ENCODE assay signal across 8 mouse cellular contexts in genomic region chr17:83322621-83323335, GRCm38 (mm10). TPM values are rescaled to one million over a fixed set of nuclear protein-coding genes. Genes with fewer than 3 reads are reported as not detected.
A peak's percentile ranks its signal among the peaks of the same experiment; 100 is the strongest.
DNase-seq lines count a peak whose midpoint lies in the region; ATAC-seq and TF ChIP-seq lines count a peak whose summit lies in the region.

No protein-coding gene starts in this region.

- H3K9ac ChIP-seq in hindbrain, embryonic 11.5 days (ENCODE audit: low read depth, low read length): peak overlapping the region; percentile 53
- H3K9ac ChIP-seq in lung, postnatal 0 days (replicated peaks; ENCODE audit: low read depth): peak overlapping the region; percentile 32

- no peak for ATAC-seq in hindbrain, embryonic 11.5 days (ENCODE audit: low FRiP score)
- ATAC-seq in lung, postnatal 0 days: peak; percentile 60

- TF ChIP-seq CTCF in lung, postnatal 0 days (IDR thresholded peaks at IDR 0.05): no peak

- H3K4me1 ChIP-seq in hindbrain, embryonic 11.5 days (replicated peaks; ENCODE audit: control insufficient read depth, insufficient read depth, low read length): no peaks in the 10 kb centered on the region; the same call in 1 of the 2 replicates
- H3K4me1 ChIP-seq in lung, postnatal 0 days (ENCODE audit: insufficient read depth, low read depth, low read length): peaks cover 15% of the 10 kb centered on the region; the same call in 1 of the 2 replicates

- no peaks in the 10 kb centered on the region for H3K36me3 ChIP-seq in hindbrain, embryonic 11.5 days (ENCODE audit: control insufficient read depth, insufficient read depth, low read length)
- H3K36me3 ChIP-seq in lung, postnatal 0 days (ENCODE audit: insufficient read depth, low read length): no peaks in the 10 kb centered on the region

- H3K9me3 ChIP-seq in hindbrain, embryonic 11.5 days (ENCODE audit: control insufficient read depth, low read length): no peaks in the 10 kb centered on the region
- no peaks in the 10 kb centered on the region for H3K9me3 ChIP-seq in lung, postnatal 0 days (ENCODE audit: low read length)

- peak; percentile 74 for DNase-seq in MN1 (ENCODE audit: low spot score)
- DNase-seq in cerebellum, adult 9-10 months: peak; percentile 20
- DNase-seq in frontal cortex, postnatal 14 days (ENCODE audit: low spot score in 2 of 2): peak; percentile 7 to 9
- DNase-seq in hindbrain, embryonic 11.5 days (ENCODE audit: low spot score): peak; percentile 44
- peak; percentile 54 to 73 for DNase-seq in layer of hippocampus, postnatal 14 days (ENCODE audit: low spot score in 2 of 2)
- DNase-seq in lung, postnatal 0 days (ENCODE audit: low spot score): peak; percentile 67
- DNase-seq in retina, postnatal 1 day: peak; percentile 42
- DNase-seq in adipocyte (ENCODE audit: low spot score): no peak

- no peak overlapping the region for H3K27ac ChIP-seq in hindbrain, embryonic 11.5 days (ENCODE audit: low read depth, low read length)
- peak overlapping the region; percentile 88 for H3K27ac ChIP-seq in lung, postnatal 0 days (ENCODE audit: low read length)

- 14% methylated on average over 25 of the region's 25 CpGs for WGBS in hindbrain, embryonic 11.5 days
- WGBS in lung, postnatal 0 days: 6% methylated on average over 24 of the region's 25 CpGs

- H3K27me3 ChIP-seq in hindbrain, embryonic 11.5 days (ENCODE audit: control insufficient read depth, insufficient read depth, low read length): no peaks in the 10 kb centered on the region
- no peaks in the 10 kb centered on the region for H3K27me3 ChIP-seq in lung, postnatal 0 days (replicated peaks; ENCODE audit: insufficient read depth, low read length)

- peak overlapping the region; percentile 17; the same call in 1 of the 2 replicates for H3K4me3 ChIP-seq in hindbrain, embryonic 11.5 days (ENCODE audit: low read depth, low read length)
- H3K4me3 ChIP-seq in lung, postnatal 0 days (ENCODE audit: low read depth, low read length): peak overlapping the region; percentile 11; the same call in 1 of the 2 replicates

- peak overlapping the region; percentile 39 for H3K4me2 ChIP-seq in hindbrain, embryonic 11.5 days (replicated peaks; ENCODE audit: low read depth, low read length)
- peak overlapping the region; percentile 58 for H3K4me2 ChIP-seq in lung, postnatal 0 days (replicated peaks; ENCODE audit: low read depth, low read length)

- no peak for TF ChIP-seq EP300 in lung, postnatal 0 days (IDR thresholded peaks at IDR 0.05)

RNA-seq across cellular contexts. Expression of gene Eml4, which starts 28.0 kb away (rescaled TPM):
- polyA plus RNA-seq in hindbrain, embryonic 11.5 days (2014; fragmentation: Nextera tagmentation; extraction: Ambion mirVana): 47.1 and 49.0 TPM in 2 replicates
- total RNA-seq in layer of hippocampus, postnatal 14 days (2021): 10 to 100 TPM; 28.7 to 29.4 TPM
- 13.4 and 15.8 TPM in 2 replicates for polyA plus RNA-seq in lung, postnatal 0 days (2015; fragmentation: Nextera tagmentation; extraction: Ambion mirVana)
